Mouse (Mus musculus) stomach, embryonic 16.5 days (tissue): ENCODE measurements around the gene Chchd4. TPM values are rescaled to one million over a fixed set of nuclear protein-coding genes. Genes with fewer than 3 reads are reported as not detected.

Experiments
- ATAC-seq: fragments of 200-750 bp; cut with Nextera tagmentation; 2 replicates; pipeline ENCODE4 v1.8.0; 2017; ENCODE audit warnings: moderate number of reproducible peaks, moderate TSS enrichment; ENCODE audit not compliant: insufficient read depth, low FRiP score
- H3K27ac ChIP-seq: fragments of 300-500 bp; sonication (generic); 2 replicates; pipeline ENCODE4 v1.5.1; 2014; ENCODE audit warnings: low read length
- H3K27me3 ChIP-seq: fragments of 300-500 bp; sonication (generic); 2 replicates; pipeline ENCODE4 v1.6.1; 2014; ENCODE audit warnings: low read length, control low read depth, mixed read lengths; ENCODE audit not compliant: control insufficient read depth, insufficient read depth
- H3K36me3 ChIP-seq: fragments of 300-500 bp; sonication (generic); 2 replicates; pipeline ENCODE4 v1.6.1; 2014; ENCODE audit warnings: low read length; ENCODE audit not compliant: control insufficient read depth, insufficient read depth
- H3K4me1 ChIP-seq: fragments of 300-500 bp; sonication (generic); 2 replicates; pipeline ENCODE4 v1.6.1; 2014; ENCODE audit warnings: low read length, control low read depth, mixed read lengths; ENCODE audit not compliant: control insufficient read depth, insufficient read depth
- H3K4me2 ChIP-seq: fragments of 300-500 bp; sonication (generic); 2 replicates; pipeline ENCODE4 v1.6.1; 2014; ENCODE audit warnings: low read depth, low read length, mixed read lengths
- H3K4me3 ChIP-seq: fragments of 300-500 bp; sonication (generic); replicated peaks from 2 replicates; pipeline ENCODE4 v1.5.1; 2014; ENCODE audit warnings: mild to moderate bottlenecking, low read length
- H3K9ac ChIP-seq: fragments of 300-500 bp; sonication (generic); 2 replicates; pipeline ENCODE4 v1.6.1; 2014; ENCODE audit warnings: low read length
- H3K9me3 ChIP-seq: fragments of 300-500 bp; sonication (generic); replicated peaks from 2 replicates; pipeline ENCODE4 v1.6.1; 2016; ENCODE audit warnings: low read length, control low read depth; ENCODE audit not compliant: control insufficient read depth
- WGBS: fragments of 180-500 bp; shearing (Covaris S2); extraction: QIAGEN DNeasy Blood & Tissue Kit; methylation state at CpG from one replicate; pipeline ENCODE4 v1.1.7; 2014; 5-methylcytosine and 5-hydroxymethylcytosine counted together
- polyA plus RNA-seq: library from polyadenylated mRNA; unstranded; fragments of >200 nt; fragmentation: Nextera tagmentation; extraction: Ambion mirVana; gene quantifications from 2 replicates; pipeline ENCODE4 v1.2.1, GENCODE M21; 2015

Gene Chchd4
- polyA plus RNA-seq, 1 experiment from 2014 or later, result 25.3 TPM

- peaks cover 20% of the 10 kb centered on the region for H3K36me3 ChIP-seq
- H3K4me3 ChIP-seq, result no peak overlapping the region
- no peak for ATAC-seq
- no peaks in the 10 kb centered on the region for H3K9me3 ChIP-seq
- WGBS, result 88% methylated on average over 3 of the region's 3 CpGs
- H3K4me1 ChIP-seq, result no peaks in the 10 kb centered on the region
- H3K9ac ChIP-seq, result no peak overlapping the region
- no peak overlapping the region for H3K27ac ChIP-seq
- H3K27me3 ChIP-seq, result no peaks in the 10 kb centered on the region
- H3K4me2 ChIP-seq, result no peak overlapping the region
These were observed 34.7 kb upstream of the Chchd4 start for GRCm38 (mm10) chr6:91508041-91508440.

- no peak for ATAC-seq
- no peak overlapping the region for H3K4me3 ChIP-seq
- H3K27ac ChIP-seq, result no peak overlapping the region
- no peaks in the 10 kb centered on the region for H3K9me3 ChIP-seq
- H3K27me3 ChIP-seq, result no peaks in the 10 kb centered on the region
- H3K4me1 ChIP-seq, result no peaks in the 10 kb centered on the region
- H3K4me2 ChIP-seq, result no peak overlapping the region
- WGBS, result 85% methylated on average over 5 of the region's 5 CpGs
- no peak overlapping the region for H3K9ac ChIP-seq
- peaks cover 20% of the 10 kb centered on the region for H3K36me3 ChIP-seq
These were observed 32.7 kb upstream of the Chchd4 start for GRCm38 (mm10) chr6:91506036-91506435.

- no peak for ATAC-seq
- H3K4me2 ChIP-seq, result no peak overlapping the region
- H3K4me3 ChIP-seq, result no peak overlapping the region
- WGBS, result 74% methylated on average over 1 of the region's 1 CpGs
- no peak overlapping the region for H3K9ac ChIP-seq
- no peaks in the 10 kb centered on the region for H3K4me1 ChIP-seq
- H3K36me3 ChIP-seq, result peaks cover 29% of the 10 kb centered on the region
- H3K27ac ChIP-seq, result no peak overlapping the region
- H3K27me3 ChIP-seq, result no peaks in the 10 kb centered on the region
- no peaks in the 10 kb centered on the region for H3K9me3 ChIP-seq
These were observed 30.0 kb upstream of the Chchd4 start for GRCm38 (mm10) chr6:91503302-91503701.

- H3K36me3 ChIP-seq, result peaks cover 13% of the 10 kb centered on the region
- WGBS, result 83% methylated on average over 8 of the region's 8 CpGs
- H3K4me1 ChIP-seq, result no peaks in the 10 kb centered on the region
- no peak overlapping the region for H3K4me2 ChIP-seq
- H3K27me3 ChIP-seq, result no peaks in the 10 kb centered on the region
- H3K27ac ChIP-seq, result no peak overlapping the region
- no peaks in the 10 kb centered on the region for H3K9me3 ChIP-seq
- H3K4me3 ChIP-seq, result no peak overlapping the region
- H3K9ac ChIP-seq, result no peak overlapping the region
- no peak for ATAC-seq
These were observed 21.2 kb upstream of the Chchd4 start for GRCm38 (mm10) chr6:91494526-91494925.

GRCm38 (mm10) chr6:91493053-91493452, 19.7 kb upstream of the Chchd4 start:
- Histone ChIP-seq H3K4me3 (no peak overlapping the region), H3K4me2 (no peak overlapping the region), H3K27me3 (no peaks in the 10 kb centered on the region), H3K4me1 (no peaks in the 10 kb centered on the region), H3K27ac (no peak overlapping the region), H3K9ac (no peak overlapping the region), H3K9me3 (no peaks in the 10 kb centered on the region), H3K36me3 (0 out of 2 replicates have a peak, but pooled peaks cover 4% of the 10 kb centered on the region)
- ATAC-seq, result no peak
- 76% methylated on average over 10 of the region's 10 CpGs for WGBS

- Histone ChIP-seq H3K4me3 (no peak overlapping the region), H3K36me3 (no peaks in the 10 kb centered on the region; the same call in 1 of the 2 replicates), H3K27ac (no peak overlapping the region), H3K4me1 (no peaks in the 10 kb centered on the region), H3K9me3 (no peaks in the 10 kb centered on the region), H3K27me3 (no peaks in the 10 kb centered on the region), H3K4me2 (no peak overlapping the region), H3K9ac (no peak overlapping the region)
- ATAC-seq, result no peak
- 59% methylated on average over 6 of the region's 6 CpGs for WGBS
These were observed 17.7 kb upstream of the Chchd4 start for GRCm38 (mm10) chr6:91491004-91491403.

- no peaks in the 10 kb centered on the region for H3K4me1 ChIP-seq
- 0 out of 2 replicates have a peak overlapping the region, but pooled peaks have one; percentile 16 for H3K27ac ChIP-seq
- peaks cover 5% of the 10 kb centered on the region for H3K36me3 ChIP-seq
- no peak overlapping the region for H3K4me2 ChIP-seq
- WGBS, result 81% methylated on average over 10 of the region's 10 CpGs
- H3K9ac ChIP-seq, result no peak overlapping the region
- ATAC-seq, result no peak
- no peaks in the 10 kb centered on the region for H3K9me3 ChIP-seq
- H3K27me3 ChIP-seq, result no peaks in the 10 kb centered on the region
- H3K4me3 ChIP-seq, result no peak overlapping the region
These were observed 16.5 kb upstream of the Chchd4 start for GRCm38 (mm10) chr6:91489872-91490271.

- peak; percentile 65 for ATAC-seq
- Histone ChIP-seq H3K4me2 (no peak overlapping the region), H3K4me1 (no peaks in the 10 kb centered on the region), H3K9ac (no peak overlapping the region), H3K27ac (peak overlapping the region; percentile 17; the same call in 1 of the 2 replicates), H3K36me3 (peaks cover 5% of the 10 kb centered on the region), H3K4me3 (no peak overlapping the region), H3K27me3 (no peaks in the 10 kb centered on the region), H3K9me3 (no peaks in the 10 kb centered on the region)
- WGBS, result 69% methylated on average over 9 of the region's 9 CpGs
These were observed 15.3 kb upstream of the Chchd4 start for GRCm38 (mm10) chr6:91488496-91489212.

GRCm38 (mm10) chr6:91486736-91487453, 13.5 kb upstream of the Chchd4 start:
- no peak overlapping the region for H3K27ac ChIP-seq
- no peaks in the 10 kb centered on the region for H3K4me1 ChIP-seq
- no peak overlapping the region for H3K4me2 ChIP-seq
- H3K9me3 ChIP-seq, result no peaks in the 10 kb centered on the region
- WGBS, result 91% methylated on average over 15 of the region's 15 CpGs
- H3K36me3 ChIP-seq, result peaks cover 14% of the 10 kb centered on the region
- H3K9ac ChIP-seq, result no peak overlapping the region
- ATAC-seq, result no peak
- no peaks in the 10 kb centered on the region for H3K27me3 ChIP-seq
- H3K4me3 ChIP-seq, result no peak overlapping the region
